Mouse (Mus musculus): ENCODE measurements at regions not wholly inside any gene's neighbourhood (a gene's known extent, or its start where the extent isn't known, plus 50 kb on each side); places are given as distances from the start of the nearest gene placed in this dataset.
A peak's percentile ranks its signal among the peaks of the same experiment; 100 is the strongest.

DNA sequence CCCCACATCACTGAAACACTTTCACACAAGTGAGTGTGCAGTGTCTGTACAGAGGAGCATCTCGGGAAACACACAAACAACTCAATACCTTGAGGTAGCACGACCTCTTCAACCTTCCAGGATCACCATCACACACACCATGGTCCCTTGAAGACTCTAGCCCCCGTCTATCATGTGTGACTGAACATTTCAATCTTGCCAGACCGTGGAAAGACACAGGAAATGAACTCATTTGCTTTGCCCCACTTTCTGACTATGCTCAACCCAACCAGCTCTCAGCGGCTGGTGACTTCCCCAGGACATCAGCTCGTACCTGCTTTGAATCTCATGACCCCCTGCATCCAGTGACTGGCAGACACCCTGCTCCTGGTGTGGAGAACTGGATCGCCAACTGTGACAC lies 219.6 kb downstream of the Bcl11b start:
- H3K27ac ChIP-seq, result no peak overlapping the region
- ATAC-seq (ENCODE audit: low FRiP score), result no peak
- no peak overlapping the region for H3K9ac ChIP-seq
- H3K4me2 ChIP-seq, result no peak overlapping the region
- H3K27me3 ChIP-seq, result no peaks in the 10 kb centered on the region
- 81% methylated on average over 7 of the region's 7 CpGs for WGBS
- no peaks in the 10 kb centered on the region for H3K9me3 ChIP-seq
- no peaks in the 10 kb centered on the region for H3K4me1 ChIP-seq (replicated peaks)
- no peaks in the 10 kb centered on the region for H3K36me3 ChIP-seq
- no peak overlapping the region for H3K4me3 ChIP-seq

DNA sequence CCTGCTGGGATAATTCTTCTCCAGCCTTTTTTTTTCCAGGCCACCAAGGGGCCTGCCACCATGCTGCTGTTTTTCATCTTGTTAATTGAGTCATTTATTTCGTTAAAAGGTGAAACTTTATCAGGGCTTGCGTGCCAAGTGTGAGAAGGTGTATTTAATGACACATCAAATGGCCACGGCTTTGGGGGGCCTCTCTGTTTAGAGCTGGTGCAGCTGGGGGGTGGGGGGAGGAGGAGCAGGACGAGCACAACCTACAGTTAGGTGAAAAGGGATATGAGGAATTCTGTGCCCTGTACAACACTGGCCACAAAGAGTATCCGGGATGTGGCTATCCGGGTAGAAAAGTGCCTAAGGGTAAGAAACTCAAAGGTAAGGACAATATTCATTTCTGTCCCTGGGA lies 213.6 kb downstream of the Bcl11b start:
- Histone ChIP-seq H3K9ac (no peak overlapping the region), H3K27me3 (no peaks in the 10 kb centered on the region), H3K36me3 (no peaks in the 10 kb centered on the region), H3K4me3 (no peak overlapping the region), H3K4me1 (replicated peaks) (peaks cover 5% of the 10 kb centered on the region), H3K4me2 (no peak overlapping the region), H3K27ac (no peak overlapping the region), H3K9me3 (no peaks in the 10 kb centered on the region)
- WGBS, result 32% methylated on average over 6 of the region's 6 CpGs
- no peak for ATAC-seq (ENCODE audit: low FRiP score)

DNA sequence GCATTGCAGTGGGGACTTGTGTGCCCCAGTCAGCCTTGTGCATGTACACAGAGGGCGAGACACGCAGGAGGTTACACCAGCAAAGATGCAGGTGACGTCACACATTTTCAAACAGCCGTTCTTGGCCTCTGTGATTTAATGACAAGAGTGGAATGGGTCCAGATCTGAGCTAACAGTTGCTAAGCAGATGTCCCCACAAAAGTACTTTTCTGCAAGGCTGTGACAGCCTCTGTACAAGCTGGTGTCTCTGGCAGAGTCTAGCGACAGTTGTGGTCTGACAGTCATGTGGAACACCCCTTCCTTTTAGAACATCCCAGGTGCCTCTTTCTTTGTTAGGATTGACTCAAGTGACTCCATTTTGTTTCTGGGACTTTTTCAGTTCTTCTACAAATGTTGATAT lies 203.1 kb downstream of the Bcl11b start:
- WGBS, result 85% methylated on average over 5 of the region's 5 CpGs
- no peaks in the 10 kb centered on the region for H3K9me3 ChIP-seq
- no peaks in the 10 kb centered on the region for H3K36me3 ChIP-seq
- H3K4me3 ChIP-seq, result no peak overlapping the region
- no peak overlapping the region for H3K27ac ChIP-seq
- no peak for ATAC-seq (ENCODE audit: low FRiP score)
- no peak overlapping the region for H3K9ac ChIP-seq
- H3K4me1 ChIP-seq (replicated peaks), result no peaks in the 10 kb centered on the region; the same call in 1 of the 2 replicates
- no peak overlapping the region for H3K4me2 ChIP-seq
- H3K27me3 ChIP-seq, result 0 out of 2 replicates have a peak, but pooled peaks cover 5% of the 10 kb centered on the region

DNA sequence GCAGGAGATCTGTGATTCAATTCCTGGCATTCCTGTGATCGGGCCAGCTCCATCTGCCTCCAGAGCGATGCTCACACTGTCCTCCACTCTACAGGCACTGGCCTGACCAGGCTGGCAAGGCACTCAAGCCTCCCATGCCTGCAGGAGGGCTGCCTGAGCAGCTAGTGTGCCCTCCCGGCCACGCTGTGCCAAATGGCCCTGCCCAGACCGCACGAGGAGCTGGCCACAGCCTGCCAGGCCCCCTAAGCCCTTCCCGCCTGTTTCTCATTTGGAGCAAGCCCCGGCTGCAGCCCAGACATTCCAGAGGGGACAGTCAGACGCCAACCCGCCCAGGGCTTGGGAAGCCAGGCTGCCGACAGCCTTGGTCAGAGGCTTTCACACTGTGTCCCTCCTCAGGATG lies 195.8 kb downstream of the Bcl11b start:
- H3K27ac ChIP-seq, result no peak overlapping the region
- H3K4me1 ChIP-seq (replicated peaks), result peaks cover 19% of the 10 kb centered on the region
- WGBS, result 48% methylated on average over 11 of the region's 11 CpGs
- peak overlapping the region; percentile 5; the same call in 1 of the 2 replicates for H3K9ac ChIP-seq
- no peak; the same call in 1 of the 2 replicates for ATAC-seq (ENCODE audit: low FRiP score)
- no peak overlapping the region for H3K4me3 ChIP-seq
- H3K27me3 ChIP-seq, result peaks cover 10% of the 10 kb centered on the region; the same call in 1 of the 2 replicates
- no peaks in the 10 kb centered on the region for H3K36me3 ChIP-seq
- H3K9me3 ChIP-seq, result no peaks in the 10 kb centered on the region
- no peak overlapping the region for H3K4me2 ChIP-seq

DNA sequence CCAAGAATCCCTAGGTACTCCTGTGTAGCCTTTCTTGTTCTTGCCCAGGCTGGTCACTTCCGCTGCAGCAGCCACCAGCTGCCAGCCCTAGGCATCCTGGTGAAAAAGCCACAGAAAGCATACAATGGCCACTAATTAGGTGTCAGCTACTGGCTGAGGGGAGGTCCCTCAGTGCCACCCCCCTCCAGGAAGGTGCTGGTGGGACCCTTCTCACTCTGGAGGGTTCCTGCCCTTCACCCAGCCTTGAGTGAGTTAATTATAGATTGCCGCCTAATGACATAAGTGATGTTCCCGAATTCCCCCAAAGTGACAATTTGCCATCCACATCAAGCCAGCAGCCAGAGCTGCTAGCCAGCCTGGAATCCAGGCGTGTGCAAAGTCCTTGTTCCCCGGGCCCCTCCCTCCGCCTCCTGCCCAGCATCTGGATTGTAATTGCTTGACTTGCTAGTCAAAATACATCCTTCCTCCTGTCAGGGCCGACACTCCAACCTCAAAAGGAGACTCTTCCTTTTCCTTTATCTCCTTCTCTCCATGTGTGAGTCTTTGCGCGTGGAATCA lies 195.2 kb downstream of the Bcl11b start:
- no peak for ATAC-seq (ENCODE audit: low FRiP score)
- H3K9ac ChIP-seq, result no peak overlapping the region; the same call in 1 of the 2 replicates
- WGBS, result 61% methylated on average over 9 of the region's 9 CpGs
- peaks cover 10% of the 10 kb centered on the region; the same call in 1 of the 2 replicates for H3K27me3 ChIP-seq
- H3K27ac ChIP-seq, result no peak overlapping the region
- H3K4me3 ChIP-seq, result no peak overlapping the region
- no peaks in the 10 kb centered on the region for H3K36me3 ChIP-seq
- H3K9me3 ChIP-seq, result no peaks in the 10 kb centered on the region
- H3K4me2 ChIP-seq, result no peak overlapping the region
- peaks cover 19% of the 10 kb centered on the region for H3K4me1 ChIP-seq (replicated peaks)

DNA sequence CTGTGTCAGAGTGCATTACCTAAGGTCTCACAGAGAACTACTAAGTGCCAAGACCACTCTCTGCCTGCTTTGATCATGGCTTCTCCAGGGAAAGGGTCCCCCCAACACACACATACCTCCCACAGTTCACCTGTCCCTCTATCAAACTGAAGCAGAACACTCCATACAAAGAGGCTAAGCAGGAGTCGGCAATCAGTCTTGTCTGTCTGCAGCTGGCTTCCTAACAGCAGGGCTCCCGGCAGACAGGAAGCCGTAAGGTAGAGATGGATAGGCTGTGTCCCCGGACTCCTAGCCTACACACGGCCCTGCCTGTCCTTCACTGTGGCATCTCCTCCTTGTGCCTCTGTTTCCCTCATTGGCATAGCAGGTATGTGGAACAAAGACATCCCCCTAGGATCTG lies 192.2 kb downstream of the Bcl11b start:
- ATAC-seq (ENCODE audit: low FRiP score), result no peak

DNA sequence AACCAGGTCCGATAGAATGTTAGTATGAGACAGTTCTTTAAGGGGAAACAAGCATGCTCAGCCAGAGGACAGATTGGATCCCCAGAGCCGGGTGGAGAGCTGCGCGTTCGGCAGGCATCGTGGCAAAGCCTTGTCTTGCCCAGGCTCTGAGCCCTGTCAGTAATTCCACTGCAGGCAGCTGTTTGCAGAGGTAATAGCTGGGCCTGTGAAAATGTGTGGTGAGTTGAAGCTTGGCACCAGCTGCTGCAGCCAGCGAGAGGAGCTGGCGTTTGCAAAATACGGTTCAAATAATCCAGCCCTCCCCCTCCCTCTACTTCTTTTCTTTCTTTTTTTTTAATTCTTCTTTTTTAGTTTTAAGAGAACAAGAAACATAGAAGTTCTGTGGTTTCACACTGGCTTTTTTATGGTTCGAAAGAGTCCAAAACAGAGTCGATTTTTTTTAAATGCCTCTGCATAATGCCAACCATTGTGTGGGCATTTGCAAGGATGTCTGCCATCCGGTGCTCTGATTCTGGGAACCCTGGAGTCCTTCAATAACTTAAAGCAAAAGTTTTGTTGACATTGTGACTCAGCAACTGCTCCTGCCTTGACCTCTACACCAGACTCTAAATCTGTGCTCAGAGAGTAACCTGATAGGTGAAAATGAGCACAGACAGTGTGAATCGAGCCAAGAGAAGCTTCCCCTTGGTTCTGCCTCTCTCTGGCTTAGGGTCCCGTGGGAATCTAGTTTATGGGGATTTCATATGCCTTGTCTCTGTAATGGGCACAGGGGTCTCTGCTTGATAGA lies 190.7 kb downstream of the Bcl11b start:
- H3K9ac ChIP-seq, result no peak overlapping the region
- 63% methylated on average over 14 of the region's 14 CpGs for WGBS
- no peak overlapping the region for H3K4me3 ChIP-seq
- no peak for ATAC-seq (ENCODE audit: low FRiP score)
- H3K27me3 ChIP-seq, result peaks cover 4% of the 10 kb centered on the region; the same call in 1 of the 2 replicates
- peaks cover 4% of the 10 kb centered on the region; the same call in 1 of the 2 replicates for H3K9me3 ChIP-seq
- H3K4me2 ChIP-seq, result no peak overlapping the region
- no peaks in the 10 kb centered on the region for H3K36me3 ChIP-seq
- peaks cover 16% of the 10 kb centered on the region for H3K4me1 ChIP-seq (replicated peaks)
- H3K27ac ChIP-seq, result 0 out of 2 replicates have a peak overlapping the region, but pooled peaks have one; percentile 13

More for the DNA sequence above, 192.2 kb downstream of the Bcl11b start:
- Histone ChIP-seq H3K36me3 (no peaks in the 10 kb centered on the region), H3K9ac (no peak overlapping the region), H3K27me3 (peaks cover 10% of the 10 kb centered on the region; the same call in 1 of the 2 replicates), H3K4me1 (replicated peaks) (peaks cover 19% of the 10 kb centered on the region), H3K27ac (no peak overlapping the region), H3K4me2 (no peak overlapping the region), H3K4me3 (no peak overlapping the region), H3K9me3 (no peaks in the 10 kb centered on the region)
- WGBS, result 32% methylated on average over 5 of the region's 5 CpGs

DNA sequence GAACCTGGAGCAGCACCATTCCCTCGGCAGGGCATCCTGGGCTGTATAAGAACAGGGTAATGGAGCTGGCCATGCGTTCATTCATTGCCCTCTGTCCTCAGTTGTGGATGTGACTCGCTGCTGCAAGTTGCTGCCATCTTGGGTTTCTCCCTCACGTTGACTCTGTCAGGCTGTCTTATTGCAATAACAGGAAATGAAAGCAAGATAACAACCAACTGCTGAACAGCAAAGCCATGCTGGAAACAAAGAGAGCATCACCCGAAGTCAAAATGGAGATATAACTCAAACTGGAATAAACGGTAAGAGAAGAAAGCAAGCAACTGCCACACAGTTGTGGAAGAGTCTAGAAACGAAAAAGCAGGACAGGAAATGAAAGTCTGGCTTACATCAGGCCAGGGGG lies 188.5 kb downstream of the Bcl11b start:
- Histone ChIP-seq H3K4me3 (no peak overlapping the region), H3K36me3 (no peaks in the 10 kb centered on the region), H3K4me1 (replicated peaks) (peaks cover 11% of the 10 kb centered on the region), H3K27ac (no peak overlapping the region), H3K9ac (no peak overlapping the region), H3K27me3 (no peaks in the 10 kb centered on the region), H3K9me3 (peaks cover 4% of the 10 kb centered on the region), H3K4me2 (no peak overlapping the region)
- WGBS, result 85% methylated on average over 7 of the region's 7 CpGs
- ATAC-seq (ENCODE audit: low FRiP score), result no peak

DNA sequence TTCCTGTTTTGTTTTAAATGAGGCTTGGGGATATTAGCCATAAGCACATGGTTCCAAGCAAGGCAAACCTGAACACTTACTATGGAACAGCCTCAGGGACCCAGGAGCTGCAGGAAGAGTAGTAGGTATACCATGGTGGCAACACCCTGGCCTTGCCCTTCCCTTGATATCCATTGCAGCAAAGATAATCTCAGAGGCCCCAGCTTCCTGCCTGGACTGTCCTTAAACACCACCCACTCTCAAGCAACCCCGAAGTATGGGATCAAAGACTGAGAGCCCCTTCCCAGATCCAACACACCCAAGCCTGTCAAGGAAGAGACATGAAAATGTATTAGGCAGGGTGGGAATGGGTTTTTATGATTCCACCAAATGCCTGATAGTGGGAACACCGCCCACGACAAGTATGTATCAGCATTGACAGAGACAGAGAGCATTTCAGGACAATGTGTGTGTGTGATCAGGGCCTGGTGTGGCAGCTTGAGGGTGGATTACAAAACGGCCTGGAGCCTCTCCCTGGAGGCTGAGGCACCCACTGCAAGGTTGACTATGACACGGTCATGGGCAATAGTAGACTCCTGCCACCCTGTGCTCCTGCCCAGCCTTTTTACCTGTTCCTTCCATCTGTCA lies 179.5 kb downstream of the Bcl11b start:
- Histone ChIP-seq H3K4me2 (no peak overlapping the region), H3K9me3 (no peaks in the 10 kb centered on the region), H3K4me3 (no peak overlapping the region), H3K4me1 (replicated peaks) (no peaks in the 10 kb centered on the region), H3K36me3 (no peaks in the 10 kb centered on the region), H3K27me3 (no peaks in the 10 kb centered on the region), H3K27ac (no peak overlapping the region), H3K9ac (no peak overlapping the region)
- WGBS, result 86% methylated on average over 5 of the region's 5 CpGs
- ATAC-seq (ENCODE audit: low FRiP score), result no peak

DNA sequence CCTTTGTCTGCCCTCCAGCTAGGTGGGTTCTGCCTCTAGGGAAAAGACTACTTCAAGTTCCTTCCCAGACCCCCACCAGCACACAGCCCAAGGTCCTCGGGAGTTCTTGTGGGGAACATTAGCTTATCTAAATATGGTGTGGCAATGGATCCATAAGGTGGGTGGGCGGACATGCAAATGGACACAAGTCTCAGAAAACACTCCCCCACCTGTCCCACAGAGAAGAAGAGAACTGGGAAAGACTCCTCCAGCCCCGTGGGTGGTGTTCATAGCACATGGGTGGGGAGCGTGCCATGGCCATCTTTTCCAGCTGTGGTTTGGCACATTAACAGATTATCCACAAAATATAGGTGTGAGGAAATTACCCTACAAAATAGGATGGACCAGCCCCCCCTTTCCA lies 177.5 kb downstream of the Bcl11b start:
- no peak for ATAC-seq (ENCODE audit: low FRiP score)
- H3K4me3 ChIP-seq, result no peak overlapping the region
- H3K27me3 ChIP-seq, result no peaks in the 10 kb centered on the region
- no peaks in the 10 kb centered on the region for H3K4me1 ChIP-seq (replicated peaks)
- H3K27ac ChIP-seq, result no peak overlapping the region
- no peak overlapping the region for H3K4me2 ChIP-seq
- no peaks in the 10 kb centered on the region for H3K36me3 ChIP-seq
- H3K9ac ChIP-seq, result no peak overlapping the region
- WGBS, result 88% methylated on average over 4 of the region's 4 CpGs
- no peaks in the 10 kb centered on the region for H3K9me3 ChIP-seq

DNA sequence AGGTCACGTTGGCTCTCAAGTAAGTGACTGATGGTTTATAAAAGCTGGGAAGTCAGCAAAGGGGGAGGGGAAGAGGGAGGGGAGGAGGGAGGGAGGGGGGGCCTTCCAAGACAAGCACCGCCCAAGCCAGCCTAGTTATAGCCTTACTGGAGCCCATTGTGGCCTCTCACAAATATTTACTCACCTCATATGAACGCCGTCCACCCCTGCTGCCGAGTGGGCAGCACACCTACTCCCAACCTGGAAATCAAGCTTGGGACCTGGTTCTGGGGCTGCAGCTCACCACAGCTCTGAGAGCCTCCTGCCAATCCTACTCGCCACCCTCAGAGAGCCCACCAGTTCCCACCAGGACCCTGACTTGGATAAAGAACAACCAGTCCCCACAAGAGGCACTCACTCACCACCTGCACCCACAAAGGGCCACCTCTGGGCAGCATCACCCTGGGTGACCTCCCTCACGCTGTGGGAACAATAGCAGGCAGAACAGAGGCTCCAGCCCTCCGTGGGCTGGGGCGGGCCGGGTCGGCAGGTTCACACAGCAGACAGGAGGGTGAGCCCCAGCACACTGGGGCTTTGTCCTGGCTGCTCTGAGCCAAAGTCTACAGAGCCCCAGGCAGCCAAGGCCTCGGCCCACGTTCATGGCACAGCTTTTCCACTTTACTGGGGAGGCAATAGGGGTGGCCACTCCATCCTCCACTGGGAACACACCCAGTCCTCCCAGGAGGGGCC lies 171.8 kb downstream of the Bcl11b start:
- Histone ChIP-seq H3K4me1 (replicated peaks) (peaks cover 5% of the 10 kb centered on the region; the same call in 1 of the 2 replicates), H3K27ac (no peak overlapping the region), H3K36me3 (no peaks in the 10 kb centered on the region), H3K9ac (no peak overlapping the region), H3K4me3 (no peak overlapping the region), H3K9me3 (no peaks in the 10 kb centered on the region), H3K27me3 (no peaks in the 10 kb centered on the region), H3K4me2 (no peak overlapping the region)
- ATAC-seq (ENCODE audit: low FRiP score), result 0 out of 2 replicates have a peak, but pooled peaks have one; percentile 17
- 24% methylated on average over 12 of the region's 13 CpGs for WGBS

DNA sequence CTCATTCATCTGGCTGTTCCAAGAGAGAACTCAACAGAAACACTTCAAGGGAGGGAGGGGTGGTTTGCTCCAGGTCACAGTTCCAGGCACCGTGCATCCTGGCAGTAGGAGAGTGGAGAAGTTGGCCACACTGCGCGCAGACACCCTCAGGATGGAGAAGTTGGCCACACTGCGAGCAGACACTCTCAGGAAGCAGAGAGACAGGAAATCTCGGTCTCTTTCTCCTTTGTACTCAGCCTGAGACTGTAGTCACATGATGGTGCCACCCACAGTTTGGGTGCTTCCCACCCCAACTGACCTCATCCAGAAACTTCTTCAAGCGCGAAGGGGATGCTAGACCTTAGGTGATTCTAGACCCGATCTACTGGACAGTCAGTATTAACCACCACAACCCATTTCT lies 170.4 kb downstream of the Bcl11b start:
- no peaks in the 10 kb centered on the region for H3K27me3 ChIP-seq
- H3K4me3 ChIP-seq, result no peak overlapping the region
- H3K9me3 ChIP-seq, result no peaks in the 10 kb centered on the region; the same call in 1 of the 2 replicates
- H3K4me1 ChIP-seq (replicated peaks), result peaks cover 5% of the 10 kb centered on the region; the same call in 1 of the 2 replicates
- no peak overlapping the region for H3K9ac ChIP-seq
- no peak for ATAC-seq (ENCODE audit: low FRiP score)
- WGBS, result 96% methylated on average over 8 of the region's 8 CpGs
- no peaks in the 10 kb centered on the region for H3K36me3 ChIP-seq
- H3K4me2 ChIP-seq, result no peak overlapping the region
- H3K27ac ChIP-seq, result no peak overlapping the region

All from hindbrain, embryonic 13.5 days (tissue).